Mouse (Mus musculus) cortical plate, adult 2 months (tissue): ENCODE measurements around the gene Plcd4.

ENCODE experiments used
- CTCF ChIP-seq: fragments of 200-500 bp; IDR thresholded peaks from 2 replicates; pipeline ENCODE4 v1.5.1; 2011; ENCODE audit warnings: mild to moderate bottlenecking, control low read depth, low read length; ENCODE audit not compliant: insufficient read depth; ENCODE audit errors: extremely low read depth
- POLR2A ChIP-seq: fragments of 200-500 bp; IDR thresholded peaks from 2 replicates; pipeline ENCODE4 v1.6.1; 2011; ENCODE audit warnings: mild to moderate bottlenecking, low read length, control low read depth; ENCODE audit not compliant: insufficient read depth; ENCODE audit errors: extremely low read depth

DNA sequence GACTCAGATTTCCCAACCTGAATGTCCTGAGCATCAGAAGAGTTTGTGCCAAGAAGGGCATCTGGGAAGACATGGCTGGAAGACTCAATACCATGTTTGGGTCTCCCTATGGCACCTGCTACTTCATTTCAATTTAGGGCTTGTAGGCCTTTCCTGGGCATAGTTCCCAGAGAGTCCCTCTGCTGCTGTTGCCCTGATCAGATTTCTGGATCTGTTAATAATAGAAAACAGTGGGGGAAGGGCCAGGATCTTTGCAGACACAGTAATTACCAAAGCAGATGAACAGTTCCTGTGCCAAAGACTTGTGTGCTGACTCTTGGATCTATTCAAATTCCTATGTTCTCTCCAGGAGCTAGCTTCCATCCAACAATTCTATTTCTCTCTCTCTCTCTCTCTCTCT is 4.0 kb upstream of the Plcd4 start:
- TF ChIP-seq POLR2A (no peak), CTCF (no peak)
